Mouse (Mus musculus): ENCODE data around the gene Inpp5k. TPM values are rescaled to one million over a fixed set of nuclear protein-coding genes. Genes with fewer than 3 reads are reported as not detected.

Inpp5k gene
- total RNA-seq, 2 experiments from 2014 or later, result 46.3 to 47.0 TPM

DNA sequence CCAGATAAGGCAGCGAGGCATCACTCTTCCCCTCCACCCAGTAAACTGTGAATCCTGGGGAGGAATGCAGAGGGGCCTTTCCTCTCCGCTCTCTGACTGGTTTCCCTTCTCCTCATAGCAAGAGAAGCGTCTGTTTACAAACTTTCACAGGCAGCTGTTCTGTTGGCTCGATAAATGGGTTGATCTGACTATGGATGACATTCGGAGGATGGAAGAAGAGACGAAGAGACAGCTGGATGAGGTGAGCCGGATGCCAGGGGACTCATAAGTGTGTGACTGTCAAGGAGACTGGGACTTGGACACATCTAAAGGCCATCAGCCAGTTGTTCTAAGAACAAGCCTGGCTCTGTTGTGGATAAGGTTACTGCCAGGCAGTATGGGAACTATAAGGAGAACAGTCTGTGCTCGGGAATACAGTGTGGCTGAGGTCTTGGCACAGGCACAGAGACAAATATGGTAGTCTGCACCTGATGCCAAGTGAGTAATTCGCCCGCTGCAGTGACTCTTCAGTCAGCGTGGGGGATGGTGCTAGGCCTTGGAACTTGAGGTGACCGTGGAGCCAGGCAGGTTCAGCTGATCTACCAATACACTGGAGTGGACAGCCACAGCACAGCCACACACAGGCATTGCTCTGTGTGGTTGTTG lies 10.5 kb upstream of the Inpp5k start:
- no peak for DNase-seq

DNA sequence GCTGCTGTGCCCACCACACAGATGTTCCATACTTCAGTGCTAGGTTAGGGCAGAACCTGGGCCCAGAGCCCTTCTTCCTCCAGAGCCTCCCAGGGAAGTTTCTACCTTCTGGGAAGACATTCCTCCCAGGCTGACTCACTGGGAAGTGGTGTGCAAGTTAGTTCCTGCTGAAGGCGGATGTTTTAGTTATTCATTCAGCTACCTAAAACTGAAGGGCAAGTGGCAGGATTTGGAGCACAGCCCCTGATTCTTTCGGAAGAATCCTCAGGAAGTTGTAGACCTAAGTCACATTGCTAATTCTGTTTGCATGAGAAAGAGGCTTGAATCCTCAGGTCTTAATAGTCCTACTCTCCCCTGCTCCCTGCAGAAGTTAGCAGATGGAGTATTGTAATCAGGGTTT lies 9.4 kb upstream of the Inpp5k start:
- no peak for DNase-seq

DNA sequence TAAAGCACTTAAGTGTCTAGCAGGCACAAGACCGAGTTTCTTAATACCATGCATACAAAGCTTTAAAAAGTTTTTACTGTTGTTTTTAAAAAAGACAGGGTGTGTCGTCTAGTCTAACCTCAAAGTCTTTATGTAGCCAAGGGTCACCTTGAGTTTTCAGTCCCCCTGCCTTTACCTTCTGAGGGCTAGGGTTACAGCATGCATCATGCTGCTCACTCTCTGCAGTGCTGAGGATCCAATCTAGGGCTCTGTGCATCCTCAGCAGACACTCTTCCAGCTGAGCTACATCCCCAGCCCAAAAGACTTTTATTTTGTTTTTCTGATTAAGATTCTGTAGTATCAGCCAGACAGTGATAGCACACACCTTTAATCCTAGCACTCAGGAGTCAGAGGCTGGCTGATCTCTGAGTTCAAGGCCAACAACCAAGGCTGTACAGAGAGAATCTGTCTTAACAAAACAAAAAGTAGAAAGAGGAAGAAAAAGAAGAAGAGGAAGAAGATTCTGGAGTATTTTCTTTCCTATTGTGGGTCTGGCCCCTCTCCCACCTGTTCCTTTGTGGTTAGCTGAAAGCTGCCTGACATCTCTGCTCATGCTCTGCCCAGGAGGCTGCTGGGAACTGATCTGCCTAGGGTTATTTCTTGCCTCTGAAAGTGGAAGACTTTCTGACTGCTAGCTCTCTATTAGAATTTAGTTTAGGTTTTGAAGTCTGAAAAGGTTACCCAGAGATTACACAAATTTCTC lies 8.0 kb upstream of the Inpp5k start:
- no peak for DNase-seq

DNA sequence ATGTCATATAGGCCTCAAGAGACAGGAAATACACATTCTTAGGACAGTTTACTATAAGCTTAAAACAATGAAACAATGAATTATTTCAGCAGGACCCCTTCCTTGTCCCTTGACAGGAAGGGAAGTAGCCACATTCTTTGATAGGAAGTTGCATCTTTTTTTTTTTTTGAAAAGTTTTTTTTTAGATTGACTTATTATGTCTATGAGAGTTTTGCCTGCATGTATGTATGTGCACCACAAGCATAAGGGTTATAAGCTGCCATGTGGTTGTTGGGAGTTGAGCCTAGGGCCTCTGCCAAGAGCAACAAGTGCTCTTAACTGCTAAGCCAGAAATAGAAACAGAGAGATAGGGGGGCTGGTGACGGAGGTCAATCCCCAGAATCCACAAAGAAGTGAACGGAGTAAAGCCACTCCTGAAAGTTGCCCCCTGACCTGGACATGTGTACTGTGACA lies 6.7 kb upstream of the Inpp5k start:
- no peak for DNase-seq

DNA sequence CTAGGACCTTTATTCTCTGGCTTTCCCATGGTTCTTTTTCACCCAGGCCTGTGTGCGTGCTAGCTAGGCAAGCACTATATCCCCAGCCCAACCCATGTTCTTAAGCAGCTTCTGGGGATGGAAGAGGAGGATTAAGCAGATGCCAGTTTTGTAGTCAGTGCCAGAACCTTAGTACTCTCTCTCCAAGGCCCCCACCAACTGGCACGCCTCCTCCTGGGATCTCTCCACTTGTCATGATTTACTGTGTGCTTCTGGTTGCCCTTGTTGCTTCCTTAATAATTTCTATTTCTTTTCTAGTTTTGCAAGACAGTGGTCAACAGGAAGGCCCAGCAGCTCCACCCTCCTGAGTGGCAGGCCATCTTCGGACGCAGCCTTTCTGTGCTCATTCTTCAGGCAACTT lies 5.0 kb upstream of the Inpp5k start:
- DNase-seq, result peak; percentile 42 to 53

DNA sequence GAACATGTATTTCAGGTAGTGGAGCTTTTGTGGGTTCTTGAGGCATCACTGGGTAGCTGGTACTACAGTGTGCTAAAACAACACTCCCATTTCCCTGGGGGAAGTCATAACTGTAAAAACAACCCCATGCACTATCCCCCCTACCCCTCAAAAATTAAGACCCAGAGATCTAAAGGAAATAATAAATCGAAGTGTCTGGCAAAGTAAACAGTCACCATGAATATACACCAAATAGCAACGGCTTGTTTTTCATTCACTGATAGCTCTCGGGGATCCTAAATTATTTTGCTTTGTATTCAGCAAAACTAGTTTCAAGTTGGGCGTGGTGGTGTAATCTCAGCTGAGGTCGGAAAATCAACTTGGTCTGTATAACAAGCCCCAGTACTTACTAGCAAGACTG lies 690 bp upstream of the Inpp5k start:
- no peak for DNase-seq

DNA sequence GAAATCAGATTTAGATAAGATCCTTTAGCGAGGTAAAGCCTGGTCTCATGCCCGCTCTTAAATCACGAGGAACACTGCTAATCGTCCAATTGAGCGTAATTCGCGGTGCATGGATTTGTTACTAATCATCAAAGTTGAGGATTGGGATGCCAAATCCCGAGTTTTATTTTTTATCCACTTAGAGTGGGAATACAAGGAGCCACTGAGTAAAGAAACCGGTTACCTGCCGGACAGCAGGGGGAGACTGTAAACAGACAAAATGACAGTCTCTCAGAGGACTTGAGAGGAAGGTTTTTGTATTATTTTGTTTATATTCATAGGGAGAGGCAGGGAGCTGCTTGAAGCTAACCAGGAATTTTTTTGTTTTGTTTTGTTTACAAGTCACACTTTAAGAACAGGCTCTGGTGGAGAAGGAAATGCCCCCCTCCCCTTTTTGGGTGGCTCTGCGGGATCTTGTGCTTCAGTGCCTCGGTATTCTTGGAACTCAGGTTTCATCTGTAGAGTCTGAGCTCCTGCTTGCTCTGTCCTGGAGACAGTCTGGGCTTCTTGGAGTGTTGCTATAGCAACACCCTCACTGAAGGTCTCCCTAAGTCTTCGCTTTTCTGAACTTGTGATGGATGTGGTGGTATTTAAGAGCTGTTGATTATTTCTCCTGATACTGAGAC lies 905 bp downstream of the Inpp5k start:
- DNase-seq, result no peak

DNA sequence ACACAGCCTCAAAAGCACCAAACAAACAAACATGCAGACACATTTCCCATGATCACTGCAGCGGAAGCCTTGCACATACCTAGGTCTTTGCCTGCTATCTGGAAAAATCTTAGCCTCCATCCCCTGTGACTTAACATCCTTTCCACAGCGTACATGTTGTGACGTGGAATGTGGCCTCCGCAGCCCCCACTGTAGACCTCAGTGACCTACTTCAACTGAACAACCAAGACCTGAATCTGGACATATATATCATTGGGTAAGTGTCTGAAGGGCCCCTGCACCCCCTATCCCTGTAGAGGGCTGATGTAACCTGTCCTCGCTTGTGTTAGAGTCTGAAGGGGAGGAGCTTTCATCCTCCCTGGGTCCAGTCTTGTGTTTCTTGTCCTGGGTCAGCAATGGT lies 2.1 kb downstream of the Inpp5k start:
- no peak for DNase-seq

DNA sequence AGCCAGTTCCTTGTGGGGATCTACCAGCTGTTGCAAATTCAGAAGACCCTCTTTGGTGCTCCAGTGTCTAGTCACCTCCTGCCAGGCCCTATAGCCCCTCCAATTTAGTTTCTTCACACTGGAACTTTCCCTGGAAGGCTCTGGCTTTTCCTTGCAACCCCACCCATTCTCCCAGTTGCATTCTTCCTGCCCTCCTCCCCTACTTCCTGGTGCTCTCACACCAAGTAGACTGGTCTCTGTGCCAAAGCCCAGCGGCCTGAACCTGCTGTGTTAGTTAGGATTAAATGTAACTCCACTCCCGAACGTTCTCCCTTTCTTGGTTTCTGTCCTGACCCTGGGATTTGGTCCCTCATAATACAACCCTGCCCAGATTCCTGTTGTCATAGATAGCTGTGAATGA lies 4.0 kb downstream of the Inpp5k start:
- no peak for DNase-seq

DNA sequence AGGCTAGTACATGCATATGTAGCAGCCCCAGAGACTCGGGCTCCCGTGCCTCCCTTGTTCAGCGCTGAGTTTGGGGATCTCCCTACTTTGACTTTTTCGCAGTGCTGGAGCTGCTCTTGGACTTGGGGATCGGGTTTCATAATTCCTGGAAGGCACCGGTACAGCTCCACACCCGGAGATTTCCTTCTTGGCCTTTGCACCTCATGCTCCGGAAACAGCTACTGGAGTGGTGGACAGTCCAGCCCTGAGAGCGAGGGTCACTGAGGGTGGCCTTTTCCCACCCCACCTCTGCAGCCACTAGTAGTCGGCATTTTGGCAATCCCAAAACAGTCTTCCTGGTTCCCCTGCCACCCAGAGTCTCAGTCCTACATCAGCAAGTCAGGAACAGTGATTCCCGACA lies 4.5 kb downstream of the Inpp5k start:
- DNase-seq, result no peak

DNA sequence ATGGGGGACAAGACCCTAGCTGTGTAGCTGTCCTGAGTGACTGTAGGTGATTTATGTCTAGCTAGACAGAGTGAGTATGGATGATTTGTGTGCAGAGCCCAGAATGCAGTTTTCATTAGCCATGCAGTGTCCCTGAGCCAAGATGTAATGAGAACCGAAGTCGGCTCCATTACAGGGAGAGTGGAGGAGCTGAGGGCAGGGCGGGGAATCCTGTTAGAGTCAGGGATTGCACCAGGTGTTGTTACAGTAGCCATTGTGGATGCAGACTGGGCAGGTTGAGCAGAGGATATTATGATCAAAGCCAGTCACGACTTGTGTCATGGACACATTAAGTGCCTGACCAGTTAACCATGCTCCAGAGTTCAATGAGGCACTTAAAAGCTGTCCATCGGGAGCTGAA lies 12.5 kb downstream of the Inpp5k start:
- DNase-seq, result no peak

DNA sequence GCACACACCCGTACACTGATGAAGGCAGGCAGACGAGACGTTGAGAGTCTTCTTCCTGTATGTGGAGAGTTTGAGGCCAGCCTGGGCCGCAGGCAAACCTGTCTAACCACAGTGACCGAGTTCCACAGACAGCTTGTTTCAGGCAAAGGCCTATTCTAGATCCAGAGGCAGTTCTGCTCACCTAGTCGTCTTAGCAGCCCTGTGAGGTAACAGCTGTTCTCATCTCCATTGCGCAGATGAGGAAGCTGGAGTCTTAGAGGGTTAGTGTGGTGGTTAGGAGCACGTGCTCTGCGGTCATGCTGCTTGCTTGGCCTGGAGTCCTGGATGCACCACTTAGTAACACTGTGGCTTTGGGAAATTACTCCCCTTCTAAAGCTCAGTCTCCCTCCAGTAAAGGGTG lies 13.9 kb downstream of the Inpp5k start:
- DNase-seq, result no peak

DNA sequence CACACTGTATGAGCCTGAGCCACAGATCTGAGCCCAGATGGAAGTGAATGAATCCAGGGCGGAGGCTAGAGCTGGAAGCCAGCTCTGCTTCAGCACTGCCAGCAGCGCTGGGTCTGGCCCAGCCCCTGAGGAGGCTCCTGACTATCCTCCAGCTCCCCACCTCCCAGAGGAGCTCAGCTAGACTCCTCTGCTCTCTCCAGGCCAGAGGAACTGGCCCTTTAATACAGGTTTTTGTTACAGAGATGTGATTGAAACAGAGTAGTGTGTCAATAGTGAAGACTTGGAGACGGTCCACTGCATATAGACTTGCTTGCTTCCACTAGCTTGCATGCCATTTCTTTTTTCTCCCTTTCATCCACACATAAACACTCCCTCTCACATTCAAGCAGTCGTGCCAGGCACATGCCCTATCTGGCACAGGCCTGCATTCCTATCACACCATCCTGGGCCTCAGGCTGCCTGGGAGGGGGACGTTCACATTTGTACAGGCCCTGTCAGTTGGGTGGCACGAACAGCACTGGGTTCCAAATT lies 17.0 kb downstream of the Inpp5k start:
- peak; percentile 70 to 71 for DNase-seq

DNA sequence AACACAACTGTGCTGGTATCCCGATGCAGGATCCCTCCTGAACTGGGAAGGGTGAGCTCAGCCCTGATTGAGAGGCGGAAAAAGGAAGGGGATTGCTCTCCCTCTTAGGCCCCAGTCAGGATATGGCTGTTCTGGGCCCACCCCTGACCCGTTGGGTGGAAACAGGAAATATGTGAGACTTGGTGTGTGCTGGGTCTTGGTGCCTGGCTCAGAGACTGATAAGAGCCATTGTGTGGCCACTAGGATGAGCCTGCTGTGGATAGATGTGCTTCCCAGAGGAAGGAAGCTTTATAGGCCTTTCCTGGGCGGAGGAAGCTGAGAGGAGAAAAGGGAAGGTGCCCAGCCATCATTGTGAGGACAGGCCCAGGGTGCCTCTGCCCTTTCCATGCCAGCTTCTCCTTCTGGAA lies 18.4 kb downstream of the Inpp5k start:
- DNase-seq, result no peak

DNA sequence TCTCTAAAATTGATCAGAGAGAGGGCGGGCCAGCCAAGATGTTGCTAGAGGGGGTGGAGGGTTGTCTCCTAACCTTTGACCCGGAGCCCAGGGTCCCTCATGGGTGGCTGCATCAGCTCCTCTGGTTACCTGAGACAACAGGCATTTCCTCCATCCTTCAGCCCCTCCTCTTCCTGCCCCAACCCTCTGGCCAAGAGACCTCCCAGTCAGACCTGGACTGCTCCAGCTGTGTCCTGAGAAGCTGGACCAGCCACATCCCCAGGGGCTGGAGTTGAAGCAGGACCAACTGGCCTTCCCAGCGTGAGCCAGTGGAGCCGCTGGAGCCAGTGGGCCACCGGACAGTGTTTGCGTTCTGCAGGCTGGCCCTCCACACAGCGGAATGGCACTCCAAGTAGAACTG lies 19.5 kb downstream of the Inpp5k start, which contains the start of gene Myo1c:
Gene Myo1c, plus strand, starts transcription at position 194 of the 400 bp plus-strand sequence.
- no peak for DNase-seq

DNA sequence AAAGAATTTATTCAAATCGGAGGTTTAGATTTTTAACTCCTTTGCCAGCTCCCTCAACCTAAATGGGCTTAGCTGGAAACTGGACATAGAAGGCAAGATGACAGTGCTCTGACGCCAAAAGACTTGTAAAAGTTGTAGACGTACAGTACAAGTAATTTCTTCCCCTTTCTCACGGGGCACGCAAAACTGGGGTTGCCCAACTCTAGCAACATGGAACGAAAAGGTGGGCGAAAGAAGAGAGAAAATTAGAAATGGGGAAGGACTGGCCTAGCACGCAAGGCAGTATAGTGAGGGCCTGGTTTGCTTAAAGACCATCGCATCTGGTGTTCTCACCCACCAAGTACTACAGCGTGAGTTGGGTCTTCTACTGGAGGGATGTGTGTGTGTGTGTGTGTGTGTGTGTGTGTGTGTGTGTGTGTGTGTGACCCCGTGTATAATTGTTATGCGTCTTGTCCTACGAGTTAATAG lies 20.2 kb downstream of the Inpp5k start:
- no peak for DNase-seq

DNA sequence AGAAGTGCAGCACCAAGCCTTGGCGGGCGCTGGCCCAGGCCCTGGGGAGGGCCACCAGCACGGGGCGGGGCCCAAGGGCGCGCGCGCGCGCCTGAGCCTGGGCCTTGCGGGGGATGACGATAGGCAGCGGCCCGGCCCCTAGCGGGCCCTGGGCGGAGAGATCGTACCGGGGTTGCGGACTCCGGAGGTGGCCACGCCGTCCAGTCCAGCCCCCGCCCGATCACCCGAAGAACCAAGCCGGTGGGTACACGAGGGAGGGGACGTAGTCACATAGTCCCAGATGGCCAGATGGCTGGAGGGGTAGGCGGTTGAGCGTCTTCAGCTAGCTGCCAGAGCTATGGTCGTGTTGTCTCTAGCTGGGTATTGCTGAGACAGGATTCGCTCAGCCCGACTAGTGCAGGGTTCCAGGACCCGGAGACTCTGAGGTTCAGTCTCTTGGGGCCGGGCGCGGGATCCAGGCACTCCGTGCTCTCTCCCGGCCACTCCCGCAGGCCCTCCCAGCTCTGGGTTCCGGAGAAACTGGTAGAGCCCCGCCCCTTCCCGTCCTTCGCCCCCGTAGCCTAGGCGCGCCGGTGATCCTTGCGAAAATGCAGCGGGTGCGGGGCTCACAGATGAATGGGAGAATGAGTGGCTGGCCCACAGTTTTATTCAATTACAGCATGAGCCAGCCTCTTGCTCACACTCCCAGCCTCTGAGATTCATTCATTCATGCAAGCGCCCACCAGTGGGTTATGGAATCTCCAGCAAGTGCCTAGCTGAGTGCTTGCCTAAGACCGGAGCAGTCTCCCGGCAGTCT lies 20.8 kb downstream of the Inpp5k start:
- peak; percentile 75 to 76 for DNase-seq

DNA sequence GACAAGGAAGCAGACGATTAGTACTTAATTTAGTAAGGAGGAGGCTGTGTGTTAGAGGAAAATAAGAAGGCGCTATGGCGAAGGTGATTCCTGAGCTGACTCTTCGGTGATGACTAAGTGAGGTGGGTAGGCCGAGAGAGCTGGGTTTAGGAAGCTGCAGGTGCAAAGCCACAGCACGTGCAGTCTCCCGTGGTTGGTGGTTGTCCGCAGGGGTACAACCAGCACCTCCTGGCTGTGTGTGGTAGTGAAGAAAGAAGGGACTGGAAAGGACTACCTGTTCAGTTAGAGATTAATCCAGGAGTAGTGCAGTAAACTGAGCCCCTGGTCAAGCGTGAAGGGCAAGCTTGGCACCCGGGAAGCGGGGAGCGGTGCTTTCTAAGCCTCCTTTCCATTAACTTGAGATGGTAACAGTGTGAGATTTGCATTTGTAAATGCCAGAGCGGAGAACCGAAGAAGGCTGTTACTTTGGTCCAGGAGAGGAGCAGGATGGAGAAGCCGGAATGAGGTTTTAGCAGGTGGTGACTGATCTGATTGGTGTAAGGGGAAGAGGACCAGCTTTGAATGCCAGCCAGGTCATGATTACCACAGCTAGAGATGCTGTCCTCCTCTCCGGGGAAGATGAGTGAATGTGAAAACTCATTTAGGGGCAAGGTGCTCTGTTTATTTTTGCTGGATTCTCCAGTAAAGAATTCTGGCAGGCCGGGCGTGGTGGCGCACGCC lies 21.6 kb downstream of the Inpp5k start:
- DNase-seq, result no peak

DNA sequence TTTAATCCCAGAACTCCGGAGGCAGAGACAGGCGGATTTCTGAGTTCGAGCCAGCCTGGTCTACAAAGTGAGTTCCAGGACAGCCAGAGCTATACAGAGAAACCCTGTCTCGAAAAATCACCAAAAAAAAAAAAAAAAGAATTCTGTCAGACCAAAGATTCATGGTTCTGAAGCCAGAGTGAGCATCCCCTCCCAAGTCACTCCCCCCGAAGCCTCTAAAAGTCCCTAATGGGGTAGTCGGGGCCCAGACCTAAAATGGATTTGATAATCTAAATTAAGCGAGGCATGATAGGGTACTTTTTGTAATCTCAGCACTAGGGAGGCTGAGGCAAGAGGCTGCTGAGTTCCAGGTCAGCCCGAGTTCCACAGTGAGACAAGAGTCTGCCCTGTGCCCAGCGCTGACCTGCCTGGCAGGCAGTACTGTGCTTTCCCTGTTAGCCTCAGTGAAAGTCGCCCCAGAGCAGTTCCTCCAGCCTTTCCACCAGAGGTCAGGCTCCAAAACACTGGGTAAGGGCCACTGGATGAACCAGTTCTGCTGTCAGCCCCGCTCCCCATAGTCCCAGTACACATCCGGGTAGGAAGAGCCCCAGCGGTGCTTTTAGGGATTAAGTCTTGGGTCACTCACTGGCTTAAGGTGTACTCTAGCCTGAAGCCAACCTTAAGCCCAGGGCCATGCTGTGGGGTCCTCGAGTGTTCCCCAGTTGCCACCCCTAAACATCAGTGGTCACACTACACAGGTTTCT lies 22.3 kb downstream of the Inpp5k start:
- DNase-seq, result no peak

DNA sequence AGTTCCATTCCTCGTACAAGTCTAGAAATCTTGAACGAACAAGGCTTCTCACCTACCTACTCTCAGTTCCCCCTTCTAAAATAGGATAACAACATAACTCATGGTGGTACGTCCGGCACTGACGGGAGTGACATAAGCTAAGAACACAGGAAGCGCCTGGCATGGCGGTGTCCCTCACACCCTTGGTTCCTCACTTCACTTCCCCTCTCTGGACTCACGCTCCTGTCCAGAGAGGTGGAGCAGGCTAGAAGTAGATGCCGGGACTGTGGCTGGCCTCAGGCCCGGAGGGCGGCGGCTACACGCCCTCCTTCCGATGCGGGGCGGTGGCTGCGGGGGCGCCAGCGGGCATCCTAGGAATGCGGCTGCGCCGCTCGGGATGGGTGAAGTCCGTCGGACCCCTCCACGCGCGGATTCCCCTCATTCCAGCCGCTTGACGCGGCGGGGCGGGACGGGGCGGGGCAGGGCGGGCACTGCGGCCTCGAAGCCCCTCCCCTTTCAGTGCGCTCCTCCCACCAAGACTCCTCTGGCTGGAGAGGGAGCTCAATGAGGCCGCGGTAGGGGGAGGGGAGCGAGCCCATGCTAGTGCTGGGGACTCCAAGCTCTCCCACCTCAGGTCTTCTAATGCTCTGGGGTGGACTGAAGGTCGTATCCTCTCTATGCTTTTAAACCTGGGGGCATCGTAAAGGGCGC lies 23.1 kb downstream of the Inpp5k start:
- DNase-seq, result peak in 1 of 2 experiments; percentile 40
